Mouse (Mus musculus): Measurements from ENCODE around the gene Sept12. TPM values are rescaled to one million over a fixed set of nuclear protein-coding genes. Genes with fewer than 3 reads are reported as not detected.

Sept12 gene
- polyA plus RNA-seq, 2 experiments: 0.05 TPM; not detected in 1

- DNase-seq (ENCODE audit: low spot score) (no peak), ATAC-seq (ENCODE audit: low FRiP score, low read depth) (no peak)
- Histone ChIP-seq H3K4me1 (ENCODE audit: control insufficient read depth, insufficient read depth, low read length) (peaks cover 6% of the 10 kb centered on the region; the same call in 1 of the 2 replicates), H3K9me3 (ENCODE audit: control insufficient read depth, low read length) (no peaks in the 10 kb centered on the region), H3K4me3 (replicated peaks; ENCODE audit: low read length) (no peak overlapping the region), H3K36me3 (ENCODE audit: control insufficient read depth, insufficient read depth, low read length) (peaks cover 23% of the 10 kb centered on the region), H3K27me3 (ENCODE audit: control insufficient read depth, insufficient read depth, low read length) (no peaks in the 10 kb centered on the region), H3K4me2 (replicated peaks; ENCODE audit: low read depth, low read length, severe bottlenecking) (no peak overlapping the region), H3K9ac (ENCODE audit: low read depth, low read length, severe bottlenecking) (no peak overlapping the region), H3K27ac (replicated peaks; ENCODE audit: low read depth, low read length) (no peak overlapping the region)
- WGBS: 83% methylated on average over 10 of the region's 10 CpGs
- TF ChIP-seq POLR2A (IDR thresholded peaks at IDR 0.05; ENCODE audit: borderline replicate concordance, extremely low read depth, insufficient read depth, insufficient read length): no peak
These were observed 12.8 kb upstream of the Sept12 start for GRCm38 (mm10) chr16:5010371-5010935.

GRCm38 (mm10) chr16:5008076-5008475 lies 10.4 kb upstream of the Sept12 start:
- no peak for TF ChIP-seq POLR2A (IDR thresholded peaks at IDR 0.05; ENCODE audit: borderline replicate concordance, extremely low read depth, insufficient read depth, insufficient read length)
- ATAC-seq (ENCODE audit: low FRiP score, low read depth) (no peak), DNase-seq (ENCODE audit: low spot score) (no peak)
- Histone ChIP-seq H3K36me3 (ENCODE audit: control insufficient read depth, insufficient read depth, low read length) (peaks cover 9% of the 10 kb centered on the region; the same call in 1 of the 2 replicates), H3K4me2 (replicated peaks; ENCODE audit: low read depth, low read length, severe bottlenecking) (no peak overlapping the region), H3K4me3 (replicated peaks; ENCODE audit: low read length) (no peak overlapping the region), H3K9ac (ENCODE audit: low read depth, low read length, severe bottlenecking) (no peak overlapping the region), H3K4me1 (ENCODE audit: control insufficient read depth, insufficient read depth, low read length) (peaks cover 6% of the 10 kb centered on the region; the same call in 1 of the 2 replicates), H3K27me3 (ENCODE audit: control insufficient read depth, insufficient read depth, low read length) (no peaks in the 10 kb centered on the region), H3K27ac (replicated peaks; ENCODE audit: low read depth, low read length) (no peak overlapping the region), H3K9me3 (ENCODE audit: control insufficient read depth, low read length) (no peaks in the 10 kb centered on the region)
- 81% methylated on average over 12 of the region's 12 CpGs for WGBS

- DNase-seq (ENCODE audit: low spot score): no peak
- Histone ChIP-seq H3K4me2 (replicated peaks; ENCODE audit: low read depth, low read length, severe bottlenecking) (no peak overlapping the region), H3K27ac (replicated peaks; ENCODE audit: low read depth, low read length) (no peak overlapping the region), H3K36me3 (ENCODE audit: control insufficient read depth, insufficient read depth, low read length) (peaks cover 9% of the 10 kb centered on the region; the same call in 1 of the 2 replicates), H3K9ac (ENCODE audit: low read depth, low read length, severe bottlenecking) (no peak overlapping the region), H3K4me3 (replicated peaks; ENCODE audit: low read length) (no peak overlapping the region), H3K4me1 (ENCODE audit: control insufficient read depth, insufficient read depth, low read length) (peaks cover 4% of the 10 kb centered on the region; the same call in 1 of the 2 replicates), H3K9me3 (ENCODE audit: control insufficient read depth, low read length) (no peaks in the 10 kb centered on the region), H3K27me3 (ENCODE audit: control insufficient read depth, insufficient read depth, low read length) (no peaks in the 10 kb centered on the region)
- 39% methylated on average over 6 of the region's 6 CpGs for WGBS
- TF ChIP-seq POLR2A (IDR thresholded peaks at IDR 0.05; ENCODE audit: borderline replicate concordance, extremely low read depth, insufficient read depth, insufficient read length): no peak
- ATAC-seq (ENCODE audit: low FRiP score, low read depth): no peak
These were observed 9.8 kb upstream of the Sept12 start for GRCm38 (mm10) chr16:5007492-5007891.

- ATAC-seq (ENCODE audit: low FRiP score, low read depth): no peak
- 55% methylated on average over 5 of the region's 5 CpGs for WGBS
- no peak within 1 kb of the TSS for H3K4me2 ChIP-seq (replicated peaks; ENCODE audit: low read depth, low read length, severe bottlenecking)
These were observed 9.4 kb upstream of the Sept12 start, which contains the start of gene Smim22 for GRCm38 (mm10) chr16:5007067-5007466. TSS of gene Smim22 (plus strand) at chr16:5007288.

GRCm38 (mm10) chr16:5000611-5001010 lies 3.0 kb upstream of the Sept12 start:
- TF ChIP-seq POLR2A (IDR thresholded peaks at IDR 0.05; ENCODE audit: borderline replicate concordance, extremely low read depth, insufficient read depth, insufficient read length): no peak
- no peak for DNase-seq (ENCODE audit: low spot score)
- 64% methylated on average over 3 of the region's 3 CpGs for WGBS

More at GRCm38 (mm10) chr16:5007067-5007466, 9.4 kb upstream of the Sept12 start, which contains the start of gene Smim22:
- no peak for TF ChIP-seq POLR2A (IDR thresholded peaks at IDR 0.05; ENCODE audit: borderline replicate concordance, extremely low read depth, insufficient read depth, insufficient read length)
- Histone ChIP-seq H3K4me3 (replicated peaks; ENCODE audit: low read length) (no peak within 1 kb of the TSS), H3K9me3 (ENCODE audit: control insufficient read depth, low read length) (no peaks in the 10 kb centered on the region), H3K27me3 (ENCODE audit: control insufficient read depth, insufficient read depth, low read length) (no peaks in the 10 kb centered on the region), H3K9ac (ENCODE audit: low read depth, low read length, severe bottlenecking) (no peak within 1 kb of the TSS), H3K36me3 (ENCODE audit: control insufficient read depth, insufficient read depth, low read length) (peaks cover 9% of the 10 kb centered on the region; the same call in 1 of the 2 replicates), H3K4me1 (ENCODE audit: control insufficient read depth, insufficient read depth, low read length) (no peaks in the 10 kb centered on the region), H3K27ac (replicated peaks; ENCODE audit: low read depth, low read length) (no peak within 1 kb of the TSS)
- DNase-seq (ENCODE audit: low spot score): no peak

More at GRCm38 (mm10) chr16:5000611-5001010, 3.0 kb upstream of the Sept12 start:
- H3K4me2 ChIP-seq (replicated peaks; ENCODE audit: low read depth, low read length, severe bottlenecking): no peak overlapping the region
- H3K9me3 ChIP-seq (ENCODE audit: control insufficient read depth, low read length): no peaks in the 10 kb centered on the region
- no peaks in the 10 kb centered on the region for H3K36me3 ChIP-seq (ENCODE audit: control insufficient read depth, insufficient read depth, low read length)
- no peak for ATAC-seq (ENCODE audit: low FRiP score, low read depth)
- H3K4me1 ChIP-seq (ENCODE audit: control insufficient read depth, insufficient read depth, low read length): no peaks in the 10 kb centered on the region
- no peak overlapping the region for H3K27ac ChIP-seq (replicated peaks; ENCODE audit: low read depth, low read length)
- no peak overlapping the region for H3K9ac ChIP-seq (ENCODE audit: low read depth, low read length, severe bottlenecking)
- no peaks in the 10 kb centered on the region for H3K27me3 ChIP-seq (ENCODE audit: control insufficient read depth, insufficient read depth, low read length)
- no peak overlapping the region for H3K4me3 ChIP-seq (replicated peaks; ENCODE audit: low read length)

All from limb, embryonic 14.5 days (tissue).